Mouse (Mus musculus) fibroblast of lung, adult 2 months (primary cell): ENCODE results near the gene Bpifb9b.
"Not testable (repeated sequence)": the region's sequence is repeated elsewhere in the genome, so short reads cannot be mapped to it uniquely, and the experiment has no call there.

ENCODE experiments used
- DNase-seq: peaks from one replicate; pipeline ENCODE4 v3.0.0-alpha.2; 2011; ENCODE audit warnings: low read depth

Gene Bpifb9b

DNA sequence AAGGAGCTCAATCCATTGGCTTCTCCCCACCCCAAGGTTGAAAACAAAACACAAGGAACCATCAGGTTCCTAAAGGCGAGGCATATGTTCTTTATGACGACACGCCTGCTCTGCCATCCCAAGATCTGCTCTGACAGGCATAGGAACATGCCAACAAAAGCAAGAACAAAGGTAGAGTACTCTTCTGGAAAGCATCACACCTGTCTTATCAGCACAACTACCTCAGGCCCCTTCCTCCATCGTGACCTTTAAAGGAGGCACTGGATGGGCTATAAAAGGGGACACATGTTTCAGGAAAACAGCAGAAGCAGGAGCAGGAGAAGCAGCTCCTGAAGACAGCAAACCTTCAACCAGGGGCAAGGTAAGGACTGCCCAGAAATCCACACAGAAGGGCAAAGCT is at the start of gene Bpifb9b:
Gene Bpifb9b (plus strand): TSS at position 301 of the 400 bp plus-strand sequence.
- not testable (repeated sequence) for DNase-seq

DNA sequence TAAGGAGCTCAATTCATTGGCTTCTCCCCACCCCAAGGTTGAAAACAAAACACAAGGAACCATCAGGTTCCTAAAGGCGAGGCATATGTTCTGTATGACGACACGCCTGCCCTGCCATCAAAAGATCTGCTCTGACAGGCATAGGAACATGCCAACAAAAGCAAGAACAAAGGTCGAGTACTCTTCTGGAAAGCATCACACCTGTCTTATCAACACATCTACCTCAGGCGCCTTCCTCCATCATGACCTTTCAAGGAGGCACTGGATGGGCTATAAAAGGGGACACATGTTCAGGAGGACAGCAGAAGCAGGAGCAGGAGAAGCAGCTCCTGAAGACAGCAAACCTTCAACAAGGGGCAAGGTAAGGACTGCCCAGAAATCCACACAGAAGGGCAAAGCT is 49.5 kb upstream of the Bpifb9b start, which contains the start of gene Bpifb9a:
Gene Bpifb9a (plus strand): TSS at position 301 of the 400 bp plus-strand sequence.
- not testable (repeated sequence) for DNase-seq

GRCm38 (mm10) chr2:154264397-154264796 is 42.6 kb upstream of the Bpifb9b start:
- not testable (repeated sequence) for DNase-seq

GRCm38 (mm10) chr2:154291866-154292265 is 15.2 kb upstream of the Bpifb9b start:
- DNase-seq, result not testable (repeated sequence)

DNA sequence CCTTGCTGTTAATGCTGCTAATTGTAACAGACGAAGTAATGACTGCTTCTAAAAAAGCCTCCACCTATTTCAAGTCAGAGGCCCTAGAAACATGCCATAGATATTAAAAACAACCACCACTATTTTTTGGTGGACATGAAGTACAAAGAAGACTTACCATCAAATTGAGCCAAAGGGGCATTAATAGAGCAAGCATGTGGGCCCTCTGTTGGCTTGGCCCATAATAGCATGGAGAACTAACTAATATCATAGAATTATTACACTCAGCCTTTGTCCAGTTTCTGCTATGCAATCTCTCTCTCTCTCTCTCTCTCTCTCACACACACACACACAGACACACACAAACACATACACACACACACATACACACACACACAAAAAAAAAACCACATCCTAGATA is 14.2 kb upstream of the Bpifb9b start:
- DNase-seq, result no peak

DNA sequence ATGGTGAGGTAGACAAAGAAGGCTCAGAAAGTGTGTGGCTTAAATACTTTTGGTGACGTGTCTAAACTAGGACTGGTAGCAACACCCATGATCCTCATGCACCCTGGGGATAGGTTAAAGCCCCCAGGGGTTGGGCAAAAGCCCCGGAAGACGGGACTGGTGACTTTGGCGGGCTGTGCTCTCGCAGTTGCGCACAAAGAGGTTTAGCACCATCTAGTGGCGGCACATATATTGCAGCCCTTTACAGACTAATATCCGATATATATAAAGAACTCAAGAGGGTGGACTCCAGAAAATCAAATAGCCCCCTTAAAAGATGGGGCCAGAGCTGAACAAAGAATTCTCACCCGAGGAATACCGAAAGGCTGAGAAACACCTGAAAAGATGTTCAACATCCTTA is 12.3 kb upstream of the Bpifb9b start:
- DNase-seq, result peak; percentile 4

DNA sequence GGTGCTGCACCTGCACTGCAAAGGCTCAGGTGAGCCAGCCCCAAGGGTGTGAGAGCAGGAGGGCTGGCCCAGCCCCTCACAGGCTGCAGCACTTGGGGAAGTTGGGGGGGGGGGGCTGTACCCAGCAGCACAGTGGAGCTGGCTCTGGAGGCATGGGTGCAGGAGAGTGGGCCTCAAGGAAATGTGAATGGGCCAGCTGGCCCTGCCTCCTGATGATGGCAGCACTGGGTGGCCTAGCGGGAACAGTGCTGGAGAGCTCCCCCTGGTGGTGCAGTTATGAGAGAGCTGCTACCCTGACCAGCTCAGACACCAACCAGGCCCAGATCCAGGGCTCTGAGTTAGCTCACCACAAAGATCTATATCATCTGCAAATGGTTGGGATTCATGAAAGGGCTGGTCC is 6.5 kb upstream of the Bpifb9b start:
- peak; percentile 20 for DNase-seq

DNA sequence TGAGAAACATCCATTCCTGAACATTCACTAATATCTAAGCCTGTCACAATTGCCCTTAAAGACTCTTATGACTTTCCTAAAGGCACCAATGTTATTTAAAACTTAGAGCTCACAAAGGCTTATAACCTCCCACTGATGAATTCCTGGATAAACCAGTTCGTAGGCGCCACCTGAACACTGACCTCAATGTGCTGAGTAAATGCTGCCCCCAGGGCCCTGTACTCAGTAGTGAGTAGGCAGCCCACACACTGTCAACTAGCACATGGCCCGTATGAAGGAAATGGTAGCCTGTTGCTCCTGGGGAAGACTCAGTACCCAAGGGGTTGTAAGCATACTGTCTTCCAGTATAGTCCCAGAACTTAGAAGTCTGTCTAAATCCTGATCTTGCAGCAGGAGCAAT is 5.3 kb upstream of the Bpifb9b start:
- DNase-seq, result no peak

- not testable (repeated sequence) for DNase-seq
Measured at GRCm38 (mm10) chr2:154304604-154305003, 2.4 kb upstream of the Bpifb9b start.

GRCm38 (mm10) chr2:154313771-154314170 is 6.7 kb downstream of the Bpifb9b start:
- not testable (repeated sequence) for DNase-seq

DNA sequence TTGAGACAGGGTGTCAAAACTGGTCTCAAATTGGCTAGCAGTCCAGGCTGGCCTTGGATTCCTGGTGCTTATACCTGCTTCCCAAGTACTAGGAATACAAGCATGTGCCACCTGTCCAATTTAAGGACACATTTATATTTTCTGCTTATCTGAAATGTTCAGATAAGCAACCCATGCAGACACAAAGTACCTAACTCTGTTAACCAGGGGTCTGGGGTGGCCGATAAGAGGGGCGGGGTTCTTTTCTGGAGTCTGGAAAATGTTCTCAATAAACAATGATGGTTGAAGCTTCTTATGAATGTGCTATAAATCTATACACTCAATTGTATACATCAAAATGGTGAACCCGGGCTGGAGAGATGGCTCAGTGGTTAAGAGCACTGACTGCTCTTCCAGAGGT is 19.8 kb downstream of the Bpifb9b start:
- no peak for DNase-seq

DNA sequence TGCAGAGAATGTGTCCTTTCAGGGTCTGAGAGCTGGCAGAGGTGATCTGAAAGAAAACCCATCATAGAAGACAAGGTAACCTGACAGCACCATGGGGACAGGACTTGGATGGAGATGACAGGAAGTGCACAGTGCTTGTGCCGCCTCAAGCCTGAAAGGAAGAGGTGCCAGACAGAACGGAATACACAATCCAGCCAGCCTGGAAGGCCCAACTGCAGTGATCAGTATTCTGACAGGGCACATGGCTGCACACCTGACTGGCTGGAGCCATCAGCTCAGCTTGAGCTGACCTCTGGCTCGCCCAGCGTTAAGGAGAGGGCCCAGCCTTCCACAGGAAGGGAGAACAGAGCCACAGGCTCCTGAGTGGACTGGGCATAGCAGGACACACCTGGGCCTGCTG is 28.5 kb downstream of the Bpifb9b start:
- DNase-seq, result no peak

- no peak for DNase-seq
Measured at GRCm38 (mm10) chr2:154338161-154338560, 31.1 kb downstream of the Bpifb9b start.

DNA sequence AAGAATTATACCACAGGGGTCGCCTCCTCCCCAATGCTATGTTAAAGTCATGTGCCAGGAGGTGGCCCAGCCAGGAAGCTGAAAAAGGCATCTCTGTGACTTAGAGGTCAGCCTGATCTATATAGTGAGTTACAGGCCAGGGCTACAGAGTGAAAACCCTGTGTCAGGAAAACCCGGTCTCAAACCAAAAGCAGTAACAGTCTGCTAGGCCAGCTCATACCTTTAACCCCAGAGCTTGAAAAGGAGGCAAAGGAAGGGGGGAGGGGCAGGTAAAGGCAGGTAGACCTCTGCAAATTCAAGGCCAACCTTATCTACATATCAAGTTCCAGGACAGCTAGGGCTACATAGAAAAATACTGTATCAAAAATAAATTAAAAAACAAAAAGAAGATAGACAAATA is 32.3 kb downstream of the Bpifb9b start:
- no peak for DNase-seq

- DNase-seq, result no peak
Measured at GRCm38 (mm10) chr2:154348152-154348551, 41.1 kb downstream of the Bpifb9b start.

GRCm38 (mm10) chr2:154354000-154354425 is 47.0 kb downstream of the Bpifb9b start:
- not testable (repeated sequence) for DNase-seq

GRCm38 (mm10) chr2:154367510-154367909 is 60.5 kb downstream of the Bpifb9b start:
- no peak for DNase-seq
